Mouse (Mus musculus) lung, postnatal 0 days (tissue): ENCODE data around the gene Mtnr1b.

Source experiments
- CTCF ChIP-seq: IDR thresholded peaks from 2 replicates; pipeline ENCODE4 v1.5.1; 2016; ENCODE audit warnings: antibody characterized with exemption, mild to moderate bottlenecking
- EP300 ChIP-seq: IDR thresholded peaks from 2 replicates; pipeline ENCODE4 v1.6.1; 2016; ENCODE audit warnings: antibody characterized with exemption, mild to moderate bottlenecking, control low read depth

- no peak for TF ChIP-seq CTCF
- TF ChIP-seq EP300 = no peak
Observed at GRCm38 (mm10) chr9:15903948-15904750, 29.8 kb upstream of the Mtnr1b start.
